Mouse (Mus musculus) stomach, postnatal 0 days (tissue): ENCODE measurements around the gene Gm8994.

ENCODE experiments used
- CTCF ChIP-seq: IDR thresholded peaks from 2 replicates; pipeline ENCODE4 v1.5.1; 2016; ENCODE audit warnings: antibody characterized with exemption, low read depth, mild to moderate bottlenecking, moderate library complexity
- EP300 ChIP-seq: optimal IDR thresholded peaks from 2 replicates; pipeline ENCODE3; 2016; ENCODE audit warnings: antibody characterized with exemption

- TF ChIP-seq CTCF (no peak), EP300 (no peak)
These were observed 37.2 kb downstream of the Gm8994 start for GRCm38 (mm10) chr6:136364430-136365098.
